14 mouse cellular contexts compared by ENCODE assay signal in genomic region chr9:108267691-108268090, GRCm38 (mm10). TPM values are rescaled to one million over a fixed set of nuclear protein-coding genes. Genes with fewer than 3 reads are reported as not detected.
DNase-seq lines count a peak whose midpoint lies in the region; ATAC-seq and TF ChIP-seq lines count a peak whose summit lies in the region.
"Had no signal": no experiment of that assay in that cellular context is flagged by ENCODE, and none has a peak within 500 bp of the region (broad histone marks: within the 10 kb centered on the region; RNA-seq: fewer than 3 reads in every experiment).

No protein-coding gene starts in this region.

- H3K9ac ChIP-seq in kidney, postnatal 0 days (ENCODE audit: low read depth, low read length), result no peak overlapping the region
- no peak overlapping the region for H3K9ac ChIP-seq in stomach, postnatal 0 days (ENCODE audit: low read length)
- no peak overlapping the region for H3K9ac ChIP-seq in forebrain, embryonic 14.5 days (ENCODE audit: low read length)
- H3K9ac ChIP-seq: embryonic facial prominence, embryonic 13.5 days; hindbrain, embryonic 15.5 days; midbrain, embryonic 12.5 days; neural tube, embryonic 15.5 days had no signal

- no peak overlapping the region for H3K4me3 ChIP-seq in kidney, postnatal 0 days (replicated peaks; ENCODE audit: low read depth, low read length)
- no peak overlapping the region for H3K4me3 ChIP-seq in stomach, postnatal 0 days (ENCODE audit: low read depth, low read length)
- no peak overlapping the region for H3K4me3 ChIP-seq in forebrain, embryonic 14.5 days (ENCODE audit: low read depth, low read length)
- H3K4me3 ChIP-seq: embryonic facial prominence, embryonic 13.5 days; hindbrain, embryonic 15.5 days; midbrain, embryonic 12.5 days; neural tube, embryonic 15.5 days had no signal

- TF ChIP-seq CTCF in kidney, postnatal 0 days (IDR thresholded peaks at IDR 0.05; ENCODE audit: low read depth), result no peak
- no peak for TF ChIP-seq CTCF in stomach, postnatal 0 days (IDR thresholded peaks at IDR 0.05; ENCODE audit: low read depth)

- no peaks in the 10 kb centered on the region for H3K36me3 ChIP-seq in kidney, postnatal 0 days (ENCODE audit: insufficient read depth, low read length)
- no peaks in the 10 kb centered on the region for H3K36me3 ChIP-seq in stomach, postnatal 0 days (ENCODE audit: control insufficient read depth, insufficient read depth, low read length)
- no peaks in the 10 kb centered on the region for H3K36me3 ChIP-seq in forebrain, embryonic 14.5 days (ENCODE audit: control insufficient read depth, insufficient read depth, low read length)
- H3K36me3 ChIP-seq: embryonic facial prominence, embryonic 13.5 days; hindbrain, embryonic 15.5 days; midbrain, embryonic 12.5 days; neural tube, embryonic 15.5 days had no signal

- DNase-seq in kidney, postnatal 0 days (ENCODE audit: low spot score), result no peak
- no peak for DNase-seq in kidney, postnatal 14 days
- DNase-seq in heart, adult 11 months, result peak; percentile 97
- DNase-seq in heart, postnatal 10 days, result peak; percentile 76 to 83
- DNase-seq in stomach, postnatal 0 days (ENCODE audit: low spot score), result peak; percentile 84
- DNase-seq in layer of hippocampus, adult 18-20 months (ENCODE audit: low spot score in 2 of 2), result no peak
- no peak for DNase-seq in forebrain, embryonic 14.5 days (ENCODE audit: low spot score)
- no peak for DNase-seq in adrenal gland, postnatal 4 days (ENCODE audit: low spot score in 2 of 2)
- DNase-seq: cerebellum, adult 11 months had no signal

- no peaks in the 10 kb centered on the region for H3K9me3 ChIP-seq in kidney, postnatal 0 days (replicated peaks; ENCODE audit: low read length)
- H3K9me3 ChIP-seq in stomach, postnatal 0 days (ENCODE audit: control insufficient read depth, low read length), result no peaks in the 10 kb centered on the region
- no peaks in the 10 kb centered on the region for H3K9me3 ChIP-seq in forebrain, embryonic 14.5 days (replicated peaks; ENCODE audit: control insufficient read depth, low read length)
- H3K9me3 ChIP-seq: embryonic facial prominence, embryonic 13.5 days; hindbrain, embryonic 15.5 days; midbrain, embryonic 12.5 days; neural tube, embryonic 15.5 days had no signal

- H3K4me1 ChIP-seq in kidney, postnatal 0 days (replicated peaks; ENCODE audit: insufficient read depth, low read length), result peaks cover 13% of the 10 kb centered on the region
- peaks cover 4% of the 10 kb centered on the region; the same call in 1 of the 2 replicates for H3K4me1 ChIP-seq in stomach, postnatal 0 days (replicated peaks; ENCODE audit: control insufficient read depth, insufficient read depth)
- H3K4me1 ChIP-seq in forebrain, embryonic 14.5 days (ENCODE audit: control insufficient read depth, insufficient read depth, low read length), result peaks cover 7% of the 10 kb centered on the region

- WGBS in kidney, postnatal 0 days, result 85% methylated on average over 7 of the region's 7 CpGs
- 67% methylated on average over 7 of the region's 7 CpGs for WGBS in stomach, postnatal 0 days
- 74% methylated on average over 7 of the region's 7 CpGs for WGBS in forebrain, embryonic 14.5 days

- 0 out of 2 replicates have a peak overlapping the region, but pooled peaks have one; percentile 8 for H3K27ac ChIP-seq in kidney, postnatal 0 days
- H3K27ac ChIP-seq in stomach, postnatal 0 days (replicated peaks), result peak overlapping the region; percentile 80
- no peak overlapping the region for H3K27ac ChIP-seq in forebrain, embryonic 14.5 days (ENCODE audit: low read depth, low read length)
- H3K27ac ChIP-seq: embryonic facial prominence, embryonic 13.5 days; hindbrain, embryonic 15.5 days; midbrain, embryonic 12.5 days; neural tube, embryonic 15.5 days had no signal

- no peak overlapping the region for H3K4me2 ChIP-seq in kidney, postnatal 0 days (ENCODE audit: low read length)
- H3K4me2 ChIP-seq in stomach, postnatal 0 days (replicated peaks; ENCODE audit: low read depth), result no peak overlapping the region
- H3K4me2 ChIP-seq in forebrain, embryonic 14.5 days (ENCODE audit: low read length), result no peak overlapping the region
- H3K4me2 ChIP-seq: embryonic facial prominence, embryonic 13.5 days; hindbrain, embryonic 15.5 days; liver, embryonic 11.5 days; midbrain, embryonic 12.5 days; neural tube, embryonic 15.5 days had no signal

- H3K27me3 ChIP-seq in kidney, postnatal 0 days (ENCODE audit: insufficient read depth, low read length), result no peaks in the 10 kb centered on the region
- no peaks in the 10 kb centered on the region for H3K27me3 ChIP-seq in stomach, postnatal 0 days (ENCODE audit: control insufficient read depth, insufficient read depth, low read length)
- H3K27me3 ChIP-seq in forebrain, embryonic 14.5 days (replicated peaks; ENCODE audit: control insufficient read depth, insufficient read depth, low read length), result no peaks in the 10 kb centered on the region
- H3K27me3 ChIP-seq: embryonic facial prominence, embryonic 13.5 days; hindbrain, embryonic 15.5 days; midbrain, embryonic 12.5 days; neural tube, embryonic 15.5 days had no signal

- intact Hi-C loops in heart, postnatal 10 days (cut with DNase I), result no loop called here

- ATAC-seq in kidney, postnatal 0 days (replicated peaks; ENCODE audit: low FRiP score, low read depth), result no peak
- ATAC-seq in stomach, postnatal 0 days (ENCODE audit: low FRiP score, low TSS enrichment), result peak; percentile 20; the same call in 1 of the 2 replicates
- no peak for ATAC-seq in forebrain, embryonic 14.5 days

- no peak for TF ChIP-seq EP300 in stomach, postnatal 0 days (optimal IDR thresholded peaks at IDR 0.05)

RNA-seq across cellular contexts. Expression of gene Dag1, which starts 3.9 kb away (rescaled TPM):
- polyA plus RNA-seq in kidney, postnatal 0 days (2015; fragmentation: Nextera tagmentation; extraction: Ambion mirVana), result 165 and 170 TPM in 2 replicates
- total RNA-seq in heart, postnatal 10 days (2021), result 100 to 1,000 TPM; 369 to 394 TPM
- polyA plus RNA-seq in stomach, postnatal 0 days (2015; fragmentation: Nextera tagmentation; extraction: Ambion mirVana), result 52.7 and 59.2 TPM in 2 replicates
- 10 to 100 TPM; 73.4 to 75.4 TPM for total RNA-seq in layer of hippocampus, adult 18-20 months (2021)
- polyA plus RNA-seq in forebrain, embryonic 14.5 days (2014; fragmentation: Nextera tagmentation; extraction: Ambion mirVana), result 42.0 and 49.6 TPM in 2 replicates
- 100 to 1,000 TPM; 158 to 188 TPM for total RNA-seq in adrenal gland, postnatal 4 days (2021)

RNA-seq across cellular contexts. Expression of gene Nicn1, which starts 22.5 kb away (rescaled TPM):
- 30.1 and 34.5 TPM in 2 replicates for polyA plus RNA-seq in kidney, postnatal 0 days (2015; fragmentation: Nextera tagmentation; extraction: Ambion mirVana)
- 10 to 100 TPM; 20.5 to 21.8 TPM for total RNA-seq in heart, postnatal 10 days (2021)
- polyA plus RNA-seq in stomach, postnatal 0 days (2015; fragmentation: Nextera tagmentation; extraction: Ambion mirVana), result 17.3 and 20.3 TPM in 2 replicates
- total RNA-seq in layer of hippocampus, adult 18-20 months (2021), result 100 to 1,000 TPM; 114 to 116 TPM
- polyA plus RNA-seq in forebrain, embryonic 14.5 days (2014; fragmentation: Nextera tagmentation; extraction: Ambion mirVana), result 113 and 126 TPM in 2 replicates
- total RNA-seq in adrenal gland, postnatal 4 days (2021), result 10 to 100 TPM; 26.4 to 27.2 TPM

RNA-seq across cellular contexts. Expression of gene Amt, which starts 29.0 kb away (rescaled TPM):
- 50.5 and 51.2 TPM in 2 replicates for polyA plus RNA-seq in kidney, postnatal 0 days (2015; fragmentation: Nextera tagmentation; extraction: Ambion mirVana)
- total RNA-seq in heart, postnatal 10 days (2021), result 1 to 10 TPM; 5.2 to 6.9 TPM
- polyA plus RNA-seq in stomach, postnatal 0 days (2015; fragmentation: Nextera tagmentation; extraction: Ambion mirVana), result 10.5 and 11.6 TPM in 2 replicates
- total RNA-seq in layer of hippocampus, adult 18-20 months (2021), result 10 to 100 TPM; 30.2 to 33.0 TPM
- polyA plus RNA-seq in forebrain, embryonic 14.5 days (2014; fragmentation: Nextera tagmentation; extraction: Ambion mirVana), result 13.2 and 13.4 TPM in 2 replicates
- 10 to 100 TPM in 1 of 2 experiments, 1 to 10 TPM in 1; 9.5 to 10.8 TPM for total RNA-seq in adrenal gland, postnatal 4 days (2021)

RNA-seq across cellular contexts. Expression of gene Rhoa, which starts 38.2 kb away (rescaled TPM):
- 448 and 489 TPM in 2 replicates for polyA plus RNA-seq in kidney, postnatal 0 days (2015; fragmentation: Nextera tagmentation; extraction: Ambion mirVana)
- total RNA-seq in heart, postnatal 10 days (2021), result 100 to 1,000 TPM; 328 to 329 TPM
- polyA plus RNA-seq in stomach, postnatal 0 days (2015; fragmentation: Nextera tagmentation; extraction: Ambion mirVana), result 363 and 370 TPM in 2 replicates
- total RNA-seq in layer of hippocampus, adult 18-20 months (2021), result 100 to 1,000 TPM; 163 to 172 TPM
- polyA plus RNA-seq in forebrain, embryonic 14.5 days (2014; fragmentation: Nextera tagmentation; extraction: Ambion mirVana), result 276 and 307 TPM in 2 replicates
- total RNA-seq in adrenal gland, postnatal 4 days (2021), result 100 to 1,000 TPM; 357 to 360 TPM

RNA-seq across cellular contexts. Expression of gene Tcta, which starts 38.3 kb away (rescaled TPM):
- 47.5 and 49.0 TPM in 2 replicates for polyA plus RNA-seq in kidney, postnatal 0 days (2015; fragmentation: Nextera tagmentation; extraction: Ambion mirVana)
- 10 to 100 TPM; 24.4 to 30.0 TPM for total RNA-seq in heart, postnatal 10 days (2021)
- polyA plus RNA-seq in stomach, postnatal 0 days (2015; fragmentation: Nextera tagmentation; extraction: Ambion mirVana), result 58.2 and 61.4 TPM in 2 replicates
- total RNA-seq in layer of hippocampus, adult 18-20 months (2021), result 10 to 100 TPM; 29.9 to 31.3 TPM
- polyA plus RNA-seq in forebrain, embryonic 14.5 days (2014; fragmentation: Nextera tagmentation; extraction: Ambion mirVana), result 38.9 and 50.8 TPM in 2 replicates
- 10 to 100 TPM; 32.7 to 36.7 TPM for total RNA-seq in adrenal gland, postnatal 4 days (2021)

Comparison
In these comparisons a context has a peak if more than half of its experiments do, and no peak if none do; other contexts are left out.
1. DNase-seq: peak in heart, adult 11 months (single experiment), heart, postnatal 10 days (2 of 2) and stomach, postnatal 0 days (single experiment); none in kidney, postnatal 0 days (single experiment), kidney, postnatal 14 days (single experiment), layer of hippocampus, adult 18-20 months (0 of 2), forebrain, embryonic 14.5 days (single experiment) and adrenal gland, postnatal 4 days (0 of 2).
2. RNA of gene Nicn1, which starts 22.5 kb away (total RNA-seq): 114 to 116 TPM in layer of hippocampus, adult 18-20 months; 26.4 to 27.2 TPM in adrenal gland, postnatal 4 days and 20.5 to 21.8 TPM in heart, postnatal 10 days; every median in the first group is over 4 times any median in the second.